Mouse (Mus musculus) left cerebral cortex, adult 2 months (tissue): ENCODE measurements at regions not wholly inside any gene's neighbourhood (a gene's known extent, or its start where the extent isn't known, plus 50 kb on each side); places are given as distances from the start of the nearest gene placed in this dataset.

ENCODE experiments used
- DNase-seq, 2 experiments: peaks; one replicate each; pipeline ENCODE4 v3.0.0; 2021 to 2022; ENCODE audit warnings: low spot score in 2 of 2, mixed read lengths in 1 of 2; ENCODE audit errors: extremely low spot score in 1 of 2
- H3K27ac ChIP-seq: fragments of 200-600 bp; 2 replicates; pipeline ENCODE4 v1.8.1; 2022
- H3K4me3 ChIP-seq: fragments of 200-600 bp; 2 replicates; pipeline ENCODE4 v1.8.1; 2022
- CTCF ChIP-seq: fragments of 200-600 bp; IDR thresholded peaks from 2 replicates; pipeline ENCODE4 v1.8.1; 2022; ENCODE audit warnings: antibody characterized with exemption, mild to moderate bottlenecking, moderate library complexity
- intact Hi-C: fragments of 180-260 bp; cut with DNase I; formaldehyde crosslinking; loops from one replicate; pipeline ENCODE4 v1.15.1; 2025

DNA sequence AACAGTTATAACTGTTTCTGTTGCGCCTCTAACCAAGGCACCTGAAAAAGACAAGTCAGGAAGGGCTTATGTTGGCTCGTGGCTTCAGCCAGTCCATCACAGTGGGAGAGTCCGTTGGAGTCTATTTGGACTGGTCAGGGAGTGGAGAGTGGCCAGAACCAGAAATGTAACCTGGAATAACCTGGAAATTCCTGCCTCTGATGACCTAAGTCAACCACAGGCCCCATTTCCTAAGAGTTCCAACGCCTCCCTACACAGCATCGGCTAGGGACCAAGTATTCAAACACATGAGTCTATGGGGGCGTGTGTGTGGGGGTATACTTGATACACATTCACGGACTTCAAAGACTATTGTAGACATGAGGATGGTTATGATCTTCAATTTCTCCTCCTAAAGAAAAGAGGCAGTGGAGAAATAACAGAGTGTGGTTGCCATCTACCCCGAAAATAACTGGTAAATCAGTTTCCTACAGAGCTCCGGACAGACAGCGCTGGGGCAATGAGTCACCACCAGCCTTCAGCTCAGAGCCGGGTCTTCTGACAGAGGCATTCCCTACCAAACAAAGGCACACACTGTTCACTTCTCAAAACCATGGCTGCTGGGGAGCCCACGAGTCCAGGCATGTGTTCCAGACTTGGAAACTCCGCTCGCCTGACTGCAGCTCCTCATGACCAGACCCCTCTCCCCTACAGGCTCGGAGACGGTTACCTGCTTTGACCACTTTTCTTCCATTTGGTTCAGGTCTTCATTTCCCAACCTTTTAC, 167.0 kb upstream of the Irx5 start:
- Histone ChIP-seq H3K27ac (no peak overlapping the region), H3K4me3 (no peak overlapping the region)
- DNase-seq = no peak
- intact Hi-C loops = no loop called here
- TF ChIP-seq CTCF = no peak

DNA sequence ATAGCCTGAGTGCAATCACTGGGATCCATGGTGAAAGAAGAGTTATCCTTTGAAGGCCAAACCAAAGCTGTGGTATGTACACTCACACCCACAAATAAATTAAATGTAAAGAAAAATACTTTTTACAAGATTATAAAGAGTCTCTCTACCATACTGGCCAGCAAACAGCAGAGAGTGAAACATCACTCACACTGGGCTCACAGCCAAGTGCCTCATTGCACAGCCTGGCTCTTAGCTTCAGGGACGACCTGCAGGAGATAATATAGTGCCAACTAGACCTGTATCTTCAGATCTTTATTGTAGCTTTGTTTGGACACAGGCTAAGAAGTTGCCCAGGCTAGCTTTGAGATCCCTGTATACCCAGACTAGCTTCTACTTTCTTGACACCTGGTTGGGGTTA, 174.1 kb upstream of the Irx5 start:
- no peak overlapping the region for H3K27ac ChIP-seq
- no peak overlapping the region for H3K4me3 ChIP-seq
- intact Hi-C loops = no loop called here
- no peak for TF ChIP-seq CTCF
- no peak for DNase-seq

DNA sequence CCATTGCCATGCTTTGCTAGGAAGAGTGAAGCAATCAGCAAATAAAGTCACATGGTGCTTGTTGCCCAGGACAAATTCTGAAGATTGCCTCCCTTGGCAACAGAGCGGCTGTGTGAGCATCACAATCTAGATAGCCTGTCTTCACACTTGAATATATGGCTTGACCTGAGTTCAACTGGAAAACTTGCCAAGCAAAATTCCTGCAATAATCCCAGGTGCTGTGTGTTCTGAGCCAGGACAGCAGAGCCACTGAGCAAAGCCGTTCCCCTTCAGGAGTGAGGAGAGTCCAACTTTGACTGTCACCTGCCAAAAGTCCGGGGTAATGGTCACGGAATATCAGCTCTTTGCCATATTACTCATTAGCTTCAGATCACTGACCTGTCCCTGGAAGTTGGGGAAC, 176.8 kb upstream of the Irx5 start:
- H3K4me3 ChIP-seq = no peak overlapping the region
- intact Hi-C loops = no loop called here
- H3K27ac ChIP-seq = no peak overlapping the region
- TF ChIP-seq CTCF = no peak
- DNase-seq = no peak

GRCm38 (mm10) chr8:92179327-92179726, 178.1 kb upstream of the Irx5 start:
- intact Hi-C loops = no loop called here
- no peak for DNase-seq
- Histone ChIP-seq H3K27ac (no peak overlapping the region), H3K4me3 (no peak overlapping the region)
- TF ChIP-seq CTCF = no peak

GRCm38 (mm10) chr8:92176101-92176500, 181.3 kb upstream of the Irx5 start:
- TF ChIP-seq CTCF = no peak
- DNase-seq = no peak
- Histone ChIP-seq H3K27ac (no peak overlapping the region), H3K4me3 (no peak overlapping the region)
- intact Hi-C loops = no loop called here

- TF ChIP-seq CTCF = no peak
- H3K27ac ChIP-seq = no peak overlapping the region
- DNase-seq = no peak
- no peak overlapping the region for H3K4me3 ChIP-seq
- intact Hi-C loops = no loop called here
Observed at GRCm38 (mm10) chr8:92174106-92174505, 183.3 kb upstream of the Irx5 start.

- no peak overlapping the region for H3K27ac ChIP-seq
- no peak overlapping the region for H3K4me3 ChIP-seq
- DNase-seq = no peak
- TF ChIP-seq CTCF = no peak
- intact Hi-C loops = no loop called here
Observed at GRCm38 (mm10) chr8:92171578-92171977, 185.8 kb upstream of the Irx5 start.

DNA sequence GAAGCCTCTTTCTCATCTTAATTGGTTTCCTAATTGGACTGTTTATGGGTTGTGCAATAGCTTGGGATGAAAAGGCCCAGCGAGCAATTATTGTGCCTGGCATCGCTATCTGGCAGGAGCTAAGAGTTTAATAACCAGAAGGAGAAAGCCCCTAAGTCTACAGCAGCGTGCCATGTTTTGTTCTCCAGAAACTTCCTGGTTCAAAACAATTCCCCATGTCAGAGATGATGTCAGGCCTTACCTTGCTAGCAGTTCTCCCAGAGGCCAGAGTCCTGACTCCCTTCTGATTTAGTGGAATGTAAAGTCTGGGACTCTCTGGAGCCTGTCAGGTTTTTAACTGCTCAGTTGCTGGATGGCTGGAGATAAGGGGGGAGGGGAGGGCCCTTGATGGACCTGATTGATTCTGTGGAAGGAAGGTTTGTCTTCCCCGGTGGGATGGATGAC, 190.1 kb upstream of the Irx5 start:
- intact Hi-C loops = no loop called here
- no peak for DNase-seq
- no peak for TF ChIP-seq CTCF
- Histone ChIP-seq H3K4me3 (no peak overlapping the region), H3K27ac (no peak overlapping the region)

DNA sequence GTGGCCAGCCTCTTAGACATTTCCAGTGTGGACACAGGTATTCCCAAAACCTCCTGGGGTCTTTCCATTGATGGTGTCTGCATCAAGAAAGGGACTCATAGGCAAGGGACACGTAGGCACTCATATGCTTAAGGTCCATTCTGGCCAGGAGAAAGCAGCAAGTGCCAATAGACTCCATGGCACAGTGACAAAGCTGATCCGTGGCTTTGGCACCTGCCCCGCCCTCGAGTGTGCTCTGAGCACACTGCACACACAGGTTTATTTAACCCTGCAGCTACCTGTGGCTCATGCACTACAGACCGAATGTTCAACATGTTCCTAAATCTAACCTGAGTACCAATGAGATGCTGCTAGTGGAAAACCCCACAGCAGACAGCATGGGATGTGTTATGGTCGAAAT, 192.1 kb upstream of the Irx5 start:
- TF ChIP-seq CTCF = no peak
- Histone ChIP-seq H3K27ac (no peak overlapping the region), H3K4me3 (no peak overlapping the region)
- intact Hi-C loops = no loop called here
- DNase-seq = no peak

DNA sequence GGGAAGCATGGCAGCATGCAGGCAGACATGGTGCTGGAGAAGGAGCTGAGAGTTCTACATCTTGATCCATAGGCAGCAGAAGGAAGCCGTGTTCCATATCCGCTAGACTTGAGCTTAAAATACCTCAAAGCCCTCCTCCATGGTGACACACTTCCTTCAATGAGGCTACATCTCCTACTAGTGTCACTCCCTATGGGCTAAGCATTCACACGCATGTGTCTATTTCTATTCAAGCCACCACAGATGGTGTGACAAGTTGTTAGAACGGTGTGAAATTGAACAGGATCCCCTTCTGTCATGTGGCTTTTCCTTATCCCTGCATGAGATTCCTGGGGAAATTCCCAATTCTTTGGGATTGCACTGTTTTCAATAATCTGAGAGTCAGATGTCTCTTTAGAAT, 192.9 kb upstream of the Irx5 start:
- intact Hi-C loops = no loop called here
- TF ChIP-seq CTCF = no peak
- Histone ChIP-seq H3K4me3 (no peak overlapping the region), H3K27ac (no peak overlapping the region)
- DNase-seq = no peak

DNA sequence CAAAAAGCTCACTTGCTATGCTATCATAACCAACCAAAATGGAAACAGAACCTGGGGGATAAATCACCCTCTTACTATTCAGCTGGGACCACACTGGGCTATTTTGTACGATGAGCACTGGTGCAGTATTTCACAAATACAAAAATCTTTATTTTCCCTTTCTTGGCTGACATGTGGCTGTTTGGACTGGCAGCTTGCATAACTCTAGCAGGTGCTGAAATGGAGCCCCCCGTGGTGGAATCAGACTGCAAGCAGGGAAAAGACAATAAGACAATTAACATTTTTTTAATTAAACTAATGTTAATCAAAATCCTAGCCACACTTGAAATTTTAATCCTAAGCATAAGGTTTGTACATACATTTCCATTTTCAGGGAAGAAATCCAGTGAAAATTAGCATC, 196.4 kb upstream of the Irx5 start:
- H3K27ac ChIP-seq = no peak overlapping the region
- intact Hi-C loops = no loop called here
- no peak overlapping the region for H3K4me3 ChIP-seq

GRCm38 (mm10) chr8:92158219-92158618, 199.2 kb upstream of the Irx5 start:
- no peak for TF ChIP-seq CTCF
- Histone ChIP-seq H3K4me3 (no peak overlapping the region), H3K27ac (no peak overlapping the region)
- intact Hi-C loops = no loop called here
- no peak for DNase-seq

More for the DNA sequence above, 196.4 kb upstream of the Irx5 start:
- DNase-seq = no peak
- no peak for TF ChIP-seq CTCF

GRCm38 (mm10) chr8:92152478-92152877, 204.9 kb upstream of the Irx5 start:
- intact Hi-C loops = no loop called here
- no peak for TF ChIP-seq CTCF
- no peak overlapping the region for H3K4me3 ChIP-seq
- no peak for DNase-seq
- H3K27ac ChIP-seq = no peak overlapping the region

DNA sequence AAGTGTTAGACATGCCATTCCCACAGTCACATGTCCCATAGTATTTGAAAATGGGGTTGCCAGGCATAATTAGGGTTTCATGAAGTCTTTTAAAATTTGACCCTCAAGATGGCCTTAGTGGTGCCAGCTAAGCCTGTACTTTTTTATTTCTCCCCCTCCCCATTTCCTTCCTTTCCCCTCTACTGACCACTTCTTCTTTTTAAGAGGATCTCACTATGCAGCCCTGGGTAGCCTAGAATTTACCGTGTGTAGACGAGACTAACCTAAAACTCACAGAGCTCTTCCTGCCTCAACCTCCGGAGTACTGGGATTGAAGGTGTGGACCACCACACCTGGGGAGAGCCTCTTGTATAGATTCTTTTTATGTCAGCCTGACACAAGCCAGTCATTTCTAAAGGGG, 209.8 kb upstream of the Irx5 start:
- intact Hi-C loops = no loop called here
- no peak for TF ChIP-seq CTCF
- Histone ChIP-seq H3K4me3 (no peak overlapping the region), H3K27ac (no peak overlapping the region)
- DNase-seq = no peak
